Mouse (Mus musculus): Measurements from ENCODE around the gene Gm21876. TPM values are rescaled to one million over a fixed set of nuclear protein-coding genes. Genes with fewer than 3 reads are reported as not detected.
"Not testable (repeated sequence)": the region's sequence is repeated elsewhere in the genome, so short reads cannot be mapped to it uniquely, and the experiment has no call there.

Gene Gm21876
- polyA plus RNA-seq (2014; fragmentation: Nextera tagmentation; extraction: Ambion mirVana): not detected in 2 replicates

DNA sequence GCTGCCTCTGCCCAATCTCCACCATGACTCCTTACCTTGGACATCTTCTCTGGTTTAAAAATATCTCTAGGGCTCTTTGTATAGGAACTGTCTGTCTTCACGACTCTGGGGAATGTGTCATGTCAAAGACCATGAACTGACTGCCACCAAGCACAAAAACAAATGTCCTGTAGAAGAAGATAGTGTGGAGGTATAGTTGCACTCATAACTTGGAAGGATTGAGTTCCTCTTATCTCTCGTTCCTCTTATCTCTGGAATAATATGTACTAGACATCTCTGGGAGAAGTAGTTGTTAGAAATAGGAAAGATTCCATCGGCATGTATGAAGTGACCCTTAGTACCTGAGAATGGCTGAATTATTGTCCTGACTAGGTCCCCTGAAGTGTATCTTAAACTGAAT lies at the start of gene Gm21876:
Gm21876 (minus strand) TSS at position 101 of the 400 bp plus-strand sequence.
- ATAC-seq (ENCODE audit: insufficient read depth): no peak
- no peak for TF ChIP-seq CTCF (IDR thresholded peaks at IDR 0.05; ENCODE audit: low read depth)

DNA sequence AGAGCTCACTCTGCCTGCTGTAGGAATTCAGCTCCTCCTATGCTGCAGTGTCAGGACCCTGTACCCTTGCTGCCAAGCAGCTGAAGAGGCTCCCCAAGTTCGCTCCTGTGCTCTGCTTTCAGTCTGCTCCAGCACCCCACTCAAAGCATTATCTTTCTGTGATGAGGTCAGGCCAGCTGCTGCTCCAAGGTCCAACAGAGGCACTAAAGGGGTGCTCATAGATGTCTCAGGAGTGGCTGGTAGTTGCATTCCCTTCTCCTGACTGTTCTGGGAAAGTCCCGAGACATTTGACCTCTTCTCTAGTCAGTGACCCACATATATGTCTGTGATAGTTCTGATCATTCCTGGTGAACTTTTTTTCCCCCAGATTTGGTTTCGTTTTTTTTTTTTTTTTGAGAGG lies 45.0 kb upstream of the Gm21876 start:
- 58% methylated on average over 3 of the region's 3 CpGs for WGBS
- no peaks in the 10 kb centered on the region for H3K4me1 ChIP-seq (ENCODE audit: insufficient read depth)

More for the DNA sequence above, at the start of gene Gm21876:
- 67% methylated on average over 3 of the region's 3 CpGs for WGBS
- H3K4me1 ChIP-seq (ENCODE audit: insufficient read depth): no peaks in the 10 kb centered on the region
- no peak within 1 kb of the TSS for H3K27ac ChIP-seq (ENCODE audit: low read depth)
- H3K27me3 ChIP-seq (ENCODE audit: insufficient read depth, low read length): no peaks in the 10 kb centered on the region
- no peaks in the 10 kb centered on the region for H3K36me3 ChIP-seq (ENCODE audit: insufficient read depth)
- no peak within 1 kb of the TSS for H3K9ac ChIP-seq
- no peak for DNase-seq
- no peak within 1 kb of the TSS for H3K4me3 ChIP-seq (ENCODE audit: low read depth, low read length)
- H3K4me2 ChIP-seq: no peak within 1 kb of the TSS
- no peaks in the 10 kb centered on the region for H3K9me3 ChIP-seq (ENCODE audit: low read depth, low read length)

DNA sequence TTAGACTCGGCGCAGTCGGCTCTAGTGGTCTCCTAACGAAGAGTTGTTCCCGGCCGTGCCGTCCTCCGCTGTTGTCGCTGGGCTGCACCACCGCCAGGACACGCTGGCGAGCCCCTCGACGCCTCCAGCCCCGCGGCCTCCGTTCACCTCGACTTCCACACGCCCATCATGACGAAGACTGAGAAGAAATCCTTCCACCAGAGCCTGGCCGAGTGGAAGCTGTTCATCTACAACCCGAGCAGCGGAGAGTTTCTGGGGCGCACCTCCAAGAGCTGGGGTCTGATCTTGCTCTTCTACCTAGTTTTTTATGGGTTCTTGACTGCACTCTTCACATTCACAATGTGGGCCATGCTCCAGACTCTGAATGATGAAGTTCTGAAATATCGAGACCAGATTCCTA lies 28.8 kb downstream of the Gm21876 start:
- ATAC-seq (ENCODE audit: insufficient read depth); H3K9me3 ChIP-seq (ENCODE audit: low read depth, low read length); H3K4me3 ChIP-seq (ENCODE audit: low read depth, low read length); H3K4me1 ChIP-seq (ENCODE audit: insufficient read depth); DNase-seq; H3K27ac ChIP-seq (ENCODE audit: low read depth); H3K4me2 ChIP-seq; H3K9ac ChIP-seq; H3K27me3 ChIP-seq (ENCODE audit: insufficient read depth, low read length); H3K36me3 ChIP-seq (ENCODE audit: insufficient read depth): not testable (repeated sequence)
- WGBS: 91% methylated on average over 25 of the region's 25 CpGs

More for the DNA sequence above, 45.0 kb upstream of the Gm21876 start:
- H3K27me3 ChIP-seq (ENCODE audit: insufficient read depth, low read length): no peaks in the 10 kb centered on the region
- no peak for ATAC-seq (ENCODE audit: insufficient read depth)
- H3K4me3 ChIP-seq (ENCODE audit: low read depth, low read length): no peak overlapping the region
- H3K27ac ChIP-seq (ENCODE audit: low read depth): no peak overlapping the region
- no peak for TF ChIP-seq CTCF (IDR thresholded peaks at IDR 0.05; ENCODE audit: low read depth)
- H3K9ac ChIP-seq: no peak overlapping the region
- no peak overlapping the region for H3K4me2 ChIP-seq
- DNase-seq: no peak
- H3K9me3 ChIP-seq (ENCODE audit: low read depth, low read length): no peaks in the 10 kb centered on the region
- H3K36me3 ChIP-seq (ENCODE audit: insufficient read depth): no peaks in the 10 kb centered on the region

Other genes with a start within 250 kb of the Gm21876 start
- gene Cfp, start 244.1 kb downstream of the Gm21876 start, polyA plus RNA-seq (2014; fragmentation: Nextera tagmentation; extraction: Ambion mirVana): 5.6 and 6.0 TPM in 2 replicates
- 7.7 and 8.0 TPM in 2 replicates for gene Elk1, start 225.0 kb downstream of the Gm21876 start, polyA plus RNA-seq (2014; fragmentation: Nextera tagmentation; extraction: Ambion mirVana)
- 53.2 and 55.9 TPM in 2 replicates for gene Uxt, start 213.6 kb downstream of the Gm21876 start, polyA plus RNA-seq (2014; fragmentation: Nextera tagmentation; extraction: Ambion mirVana)
- gene Zfp182, start 113.3 kb downstream of the Gm21876 start, polyA plus RNA-seq (2014; fragmentation: Nextera tagmentation; extraction: Ambion mirVana): 5.5 and 5.9 TPM in 2 replicates
- gene Spaca5, start 107.2 kb downstream of the Gm21876 start, polyA plus RNA-seq (2014; fragmentation: Nextera tagmentation; extraction: Ambion mirVana): not detected in 2 replicates
- gene Zfp300, start 86.1 kb downstream of the Gm21876 start, polyA plus RNA-seq (2014; fragmentation: Nextera tagmentation; extraction: Ambion mirVana): 1.3 TPM in 2 replicates
- not detected in 2 replicates for gene Ssxa1, start 59.8 kb downstream of the Gm21876 start, polyA plus RNA-seq (2014; fragmentation: Nextera tagmentation; extraction: Ambion mirVana)

Data from lung, embryonic 14.5 days (tissue).